Mouse (Mus musculus): Measurements from ENCODE around the gene Il2ra. TPM values are rescaled to one million over a fixed set of nuclear protein-coding genes. Genes with fewer than 3 reads are reported as not detected.
A peak's percentile ranks its signal among the peaks of the same experiment; 100 is the strongest.

Gene Il2ra
- polyA plus RNA-seq, 1 experiment from 2014 or later, result not detected

- DNase-seq (ENCODE audit: low spot score), result no peak
- Histone ChIP-seq H3K4me2 (ENCODE audit: low read depth, severe bottlenecking) (no peak overlapping the region), H3K9me3 (ENCODE audit: control insufficient read depth, low read length) (no peaks in the 10 kb centered on the region), H3K4me3 (ENCODE audit: low read depth, low read length) (no peak overlapping the region), H3K27me3 (ENCODE audit: control insufficient read depth, insufficient read depth, low read length) (no peaks in the 10 kb centered on the region), H3K27ac (replicated peaks; ENCODE audit: low read depth, low read length) (no peak overlapping the region), H3K4me1 (ENCODE audit: control insufficient read depth, insufficient read depth, low read length) (no peaks in the 10 kb centered on the region), H3K36me3 (ENCODE audit: control insufficient read depth, insufficient read depth, low read length) (no peaks in the 10 kb centered on the region), H3K9ac (ENCODE audit: low read length) (no peak overlapping the region)
- WGBS, result 82% methylated on average over 4 of the region's 4 CpGs
- no peak for ATAC-seq (ENCODE audit: insufficient number of reproducible peaks, low FRiP score, low TSS enrichment, low read depth)
Measured at GRCm38 (mm10) chr2:11714535-11714934, 71.9 kb downstream of the Il2ra start.

- DNase-seq (ENCODE audit: low spot score) (no peak), ATAC-seq (ENCODE audit: insufficient number of reproducible peaks, low FRiP score, low TSS enrichment, low read depth) (no peak)
- H3K36me3 ChIP-seq (ENCODE audit: control insufficient read depth, insufficient read depth, low read length), result no peaks in the 10 kb centered on the region
- WGBS, result 87% methylated on average over 2 of the region's 2 CpGs
- no peak overlapping the region for H3K27ac ChIP-seq (replicated peaks; ENCODE audit: low read depth, low read length)
- no peak overlapping the region for H3K4me2 ChIP-seq (ENCODE audit: low read depth, severe bottlenecking)
- no peak overlapping the region for H3K9ac ChIP-seq (ENCODE audit: low read length)
- no peaks in the 10 kb centered on the region for H3K9me3 ChIP-seq (ENCODE audit: control insufficient read depth, low read length)
- no peaks in the 10 kb centered on the region for H3K27me3 ChIP-seq (ENCODE audit: control insufficient read depth, insufficient read depth, low read length)
- H3K4me1 ChIP-seq (ENCODE audit: control insufficient read depth, insufficient read depth, low read length), result no peaks in the 10 kb centered on the region
- no peak overlapping the region for H3K4me3 ChIP-seq (ENCODE audit: low read depth, low read length)
Measured at GRCm38 (mm10) chr2:11718573-11718972, 76.0 kb downstream of the Il2ra start.

- no peak overlapping the region for H3K9ac ChIP-seq (ENCODE audit: low read length)
- 78% methylated on average over 9 of the region's 9 CpGs for WGBS
- no peak for ATAC-seq (ENCODE audit: insufficient number of reproducible peaks, low FRiP score, low TSS enrichment, low read depth)
Measured at GRCm38 (mm10) chr2:11722564-11722963, 80.0 kb downstream of the Il2ra start.

GRCm38 (mm10) chr2:11727574-11727973 is 85.0 kb downstream of the Il2ra start:
- Histone ChIP-seq H3K9ac (ENCODE audit: low read length) (no peak overlapping the region), H3K9me3 (ENCODE audit: control insufficient read depth, low read length) (no peaks in the 10 kb centered on the region), H3K27ac (replicated peaks; ENCODE audit: low read depth, low read length) (no peak overlapping the region), H3K4me3 (ENCODE audit: low read depth, low read length) (no peak overlapping the region), H3K36me3 (ENCODE audit: control insufficient read depth, insufficient read depth, low read length) (no peaks in the 10 kb centered on the region), H3K27me3 (ENCODE audit: control insufficient read depth, insufficient read depth, low read length) (no peaks in the 10 kb centered on the region), H3K4me2 (ENCODE audit: low read depth, severe bottlenecking) (no peak overlapping the region), H3K4me1 (ENCODE audit: control insufficient read depth, insufficient read depth, low read length) (no peaks in the 10 kb centered on the region)
- 95% methylated on average over 5 of the region's 5 CpGs for WGBS
- ATAC-seq (ENCODE audit: insufficient number of reproducible peaks, low FRiP score, low TSS enrichment, low read depth) (no peak), DNase-seq (ENCODE audit: low spot score) (no peak)

More at GRCm38 (mm10) chr2:11722564-11722963, 80.0 kb downstream of the Il2ra start:
- Histone ChIP-seq H3K4me1 (ENCODE audit: control insufficient read depth, insufficient read depth, low read length) (no peaks in the 10 kb centered on the region), H3K36me3 (ENCODE audit: control insufficient read depth, insufficient read depth, low read length) (no peaks in the 10 kb centered on the region), H3K4me2 (ENCODE audit: low read depth, severe bottlenecking) (no peak overlapping the region), H3K4me3 (ENCODE audit: low read depth, low read length) (no peak overlapping the region), H3K27me3 (ENCODE audit: control insufficient read depth, insufficient read depth, low read length) (no peaks in the 10 kb centered on the region), H3K27ac (replicated peaks; ENCODE audit: low read depth, low read length) (no peak overlapping the region), H3K9me3 (ENCODE audit: control insufficient read depth, low read length) (no peaks in the 10 kb centered on the region)
- no peak for DNase-seq (ENCODE audit: low spot score)

GRCm38 (mm10) chr2:11729091-11729490 is 86.5 kb downstream of the Il2ra start:
- Histone ChIP-seq H3K4me3 (ENCODE audit: low read depth, low read length) (no peak overlapping the region), H3K27me3 (ENCODE audit: control insufficient read depth, insufficient read depth, low read length) (no peaks in the 10 kb centered on the region), H3K4me2 (ENCODE audit: low read depth, severe bottlenecking) (no peak overlapping the region), H3K36me3 (ENCODE audit: control insufficient read depth, insufficient read depth, low read length) (no peaks in the 10 kb centered on the region), H3K9me3 (ENCODE audit: control insufficient read depth, low read length) (no peaks in the 10 kb centered on the region), H3K27ac (replicated peaks; ENCODE audit: low read depth, low read length) (no peak overlapping the region), H3K9ac (ENCODE audit: low read length) (no peak overlapping the region), H3K4me1 (ENCODE audit: control insufficient read depth, insufficient read depth, low read length) (no peaks in the 10 kb centered on the region)
- DNase-seq (ENCODE audit: low spot score) (peak; percentile 44), ATAC-seq (ENCODE audit: insufficient number of reproducible peaks, low FRiP score, low TSS enrichment, low read depth) (no peak)
- WGBS, result 59% methylated on average over 3 of the region's 3 CpGs

GRCm38 (mm10) chr2:11732978-11733377 is 90.4 kb downstream of the Il2ra start:
- Histone ChIP-seq H3K27me3 (ENCODE audit: control insufficient read depth, insufficient read depth, low read length) (no peaks in the 10 kb centered on the region), H3K36me3 (ENCODE audit: control insufficient read depth, insufficient read depth, low read length) (no peaks in the 10 kb centered on the region), H3K4me3 (ENCODE audit: low read depth, low read length) (no peak overlapping the region), H3K27ac (replicated peaks; ENCODE audit: low read depth, low read length) (no peak overlapping the region), H3K4me2 (ENCODE audit: low read depth, severe bottlenecking) (no peak overlapping the region), H3K9ac (ENCODE audit: low read length) (no peak overlapping the region), H3K4me1 (ENCODE audit: control insufficient read depth, insufficient read depth, low read length) (no peaks in the 10 kb centered on the region), H3K9me3 (ENCODE audit: control insufficient read depth, low read length) (no peaks in the 10 kb centered on the region)
- ATAC-seq (ENCODE audit: insufficient number of reproducible peaks, low FRiP score, low TSS enrichment, low read depth) (no peak), DNase-seq (ENCODE audit: low spot score) (no peak)
- 68% methylated on average over 5 of the region's 5 CpGs for WGBS

- Histone ChIP-seq H3K27ac (replicated peaks; ENCODE audit: low read depth, low read length) (no peak overlapping the region), H3K9me3 (ENCODE audit: control insufficient read depth, low read length) (no peaks in the 10 kb centered on the region), H3K4me3 (ENCODE audit: low read depth, low read length) (no peak overlapping the region), H3K27me3 (ENCODE audit: control insufficient read depth, insufficient read depth, low read length) (no peaks in the 10 kb centered on the region), H3K4me2 (ENCODE audit: low read depth, severe bottlenecking) (no peak overlapping the region), H3K4me1 (ENCODE audit: control insufficient read depth, insufficient read depth, low read length) (no peaks in the 10 kb centered on the region), H3K36me3 (ENCODE audit: control insufficient read depth, insufficient read depth, low read length) (peaks cover 1% of the 10 kb centered on the region; the same call in 1 of the 2 replicates), H3K9ac (ENCODE audit: low read length) (no peak overlapping the region)
- ATAC-seq (ENCODE audit: insufficient number of reproducible peaks, low FRiP score, low TSS enrichment, low read depth) (no peak), DNase-seq (ENCODE audit: low spot score) (no peak)
- 88% methylated on average over 6 of the region's 6 CpGs for WGBS
Measured at GRCm38 (mm10) chr2:11735853-11736252, 93.2 kb downstream of the Il2ra start.

DNA sequence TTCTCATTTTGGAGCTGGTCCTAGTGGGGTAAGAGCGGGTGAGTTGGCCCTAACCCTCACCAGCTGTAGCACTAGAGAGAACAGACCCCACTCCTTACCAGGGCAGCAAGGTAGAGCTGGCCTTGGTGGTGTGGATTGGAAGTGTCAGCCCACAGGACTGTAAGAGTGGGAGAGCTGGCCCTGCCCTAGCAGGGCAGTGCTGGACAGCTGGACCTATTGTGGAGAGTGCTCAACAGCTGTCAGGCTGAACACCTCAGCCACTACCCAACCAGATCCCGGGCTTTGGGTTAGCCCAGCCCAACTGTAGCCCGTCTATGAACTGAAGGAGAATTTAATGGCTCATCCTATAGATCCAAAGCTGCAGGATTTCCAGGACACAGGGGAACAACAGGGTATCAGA is 96.2 kb downstream of the Il2ra start:
- WGBS, result 90% methylated on average over 3 of the region's 3 CpGs
- Histone ChIP-seq H3K27ac (replicated peaks; ENCODE audit: low read depth, low read length) (no peak overlapping the region), H3K36me3 (ENCODE audit: control insufficient read depth, insufficient read depth, low read length) (peaks cover 11% of the 10 kb centered on the region), H3K9ac (ENCODE audit: low read length) (no peak overlapping the region), H3K4me3 (ENCODE audit: low read depth, low read length) (no peak overlapping the region), H3K27me3 (ENCODE audit: control insufficient read depth, insufficient read depth, low read length) (no peaks in the 10 kb centered on the region), H3K4me2 (ENCODE audit: low read depth, severe bottlenecking) (no peak overlapping the region), H3K9me3 (ENCODE audit: control insufficient read depth, low read length) (no peaks in the 10 kb centered on the region), H3K4me1 (ENCODE audit: control insufficient read depth, insufficient read depth, low read length) (no peaks in the 10 kb centered on the region)
- DNase-seq (ENCODE audit: low spot score) (no peak), ATAC-seq (ENCODE audit: insufficient number of reproducible peaks, low FRiP score, low TSS enrichment, low read depth) (no peak)

DNA sequence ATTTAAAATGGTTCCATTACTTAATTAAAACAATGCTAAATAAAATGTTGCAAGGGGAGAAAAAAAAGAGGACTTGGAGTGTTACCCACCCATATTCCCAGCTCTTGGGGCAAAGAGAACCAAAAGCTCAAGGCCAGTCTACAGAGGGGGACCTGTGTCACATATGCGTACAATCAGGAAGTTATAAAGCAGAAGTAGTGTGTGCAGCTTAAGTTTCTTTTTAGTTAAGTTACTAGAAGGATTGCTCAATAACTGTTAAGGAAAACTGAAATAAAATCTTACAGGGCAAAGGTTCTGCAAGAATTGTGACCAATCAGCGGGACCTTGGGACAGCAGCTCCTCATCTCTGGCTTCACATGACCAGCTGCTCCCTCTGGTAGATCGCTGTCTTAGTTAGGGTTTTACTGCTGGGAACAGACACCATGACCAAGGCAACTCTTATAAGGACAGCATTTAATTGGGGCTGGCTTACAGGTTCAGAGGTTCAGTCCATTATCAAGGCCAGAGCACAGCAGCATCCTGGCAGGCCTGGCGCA is 97.0 kb downstream of the Il2ra start:
- DNase-seq (ENCODE audit: low spot score), result no peak
- H3K9ac ChIP-seq (ENCODE audit: low read length), result no peak overlapping the region
- H3K4me2 ChIP-seq (ENCODE audit: low read depth, severe bottlenecking), result no peak overlapping the region
- no peaks in the 10 kb centered on the region for H3K9me3 ChIP-seq (ENCODE audit: control insufficient read depth, low read length)
- H3K36me3 ChIP-seq (ENCODE audit: control insufficient read depth, insufficient read depth, low read length), result peaks cover 11% of the 10 kb centered on the region
- no peak overlapping the region for H3K27ac ChIP-seq (replicated peaks; ENCODE audit: low read depth, low read length)
- H3K4me3 ChIP-seq (ENCODE audit: low read depth, low read length), result no peak overlapping the region
- ATAC-seq (ENCODE audit: insufficient number of reproducible peaks, low FRiP score, low TSS enrichment, low read depth), result no peak
- 92% methylated on average over 4 of the region's 4 CpGs for WGBS
- H3K27me3 ChIP-seq (ENCODE audit: control insufficient read depth, insufficient read depth, low read length), result no peaks in the 10 kb centered on the region
- no peaks in the 10 kb centered on the region for H3K4me1 ChIP-seq (ENCODE audit: control insufficient read depth, insufficient read depth, low read length)

Data from limb, embryonic 11.5 days (tissue).